Mouse (Mus musculus) forebrain, embryonic 15.5 days (tissue): ENCODE results near the gene Pax5. TPM values are rescaled to one million over a fixed set of nuclear protein-coding genes. Genes with fewer than 3 reads are reported as not detected.

ENCODE experiments used
- ATAC-seq: fragments of 200-750 bp; cut with Nextera tagmentation; replicated peaks from 2 replicates; pipeline ENCODE4 v1.8.0; 2017; ENCODE audit warnings: mild to moderate bottlenecking, moderate TSS enrichment, moderate library complexity
- H3K27ac ChIP-seq: fragments of 300-500 bp; sonication (generic); replicated peaks from 2 replicates; pipeline ENCODE4 v1.5.1; 2015; ENCODE audit warnings: mild to moderate bottlenecking, inconsistent platforms
- H3K27me3 ChIP-seq: fragments of 300-500 bp; sonication (generic); 2 replicates; pipeline ENCODE4 v1.6.1; 2015; ENCODE audit warnings: inconsistent platforms
- H3K36me3 ChIP-seq: fragments of 300-500 bp; sonication (generic); 2 replicates; pipeline ENCODE4 v1.6.1; 2015; ENCODE audit warnings: mild to moderate bottlenecking, inconsistent platforms
- H3K4me1 ChIP-seq: fragments of 300-500 bp; sonication (generic); 2 replicates; pipeline ENCODE4 v1.6.1; 2015; ENCODE audit warnings: inconsistent platforms
- H3K4me2 ChIP-seq: fragments of 300-500 bp; sonication (generic); replicated peaks from 2 replicates; pipeline ENCODE4 v1.6.1; 2015; ENCODE audit warnings: mild to moderate bottlenecking, inconsistent platforms
- H3K4me3 ChIP-seq: fragments of 300-500 bp; sonication (generic); 2 replicates; pipeline ENCODE4 v1.5.1; 2015; ENCODE audit warnings: mild to moderate bottlenecking, inconsistent platforms
- H3K9ac ChIP-seq: fragments of 300-500 bp; sonication (generic); replicated peaks from 2 replicates; pipeline ENCODE4 v1.6.1; 2015; ENCODE audit warnings: mild to moderate bottlenecking, inconsistent platforms
- H3K9me3 ChIP-seq: fragments of 300-500 bp; sonication (generic); 2 replicates; pipeline ENCODE4 v1.6.1; 2016; ENCODE audit warnings: inconsistent platforms
- WGBS: fragments of 180-500 bp; shearing (Covaris S2); methylation state at CpG from one replicate; pipeline ENCODE4 v1.1.7; 2015; ENCODE audit warnings: mixed read lengths; 5-methylcytosine and 5-hydroxymethylcytosine counted together
- polyA plus RNA-seq: library from polyadenylated mRNA; unstranded; fragments of >200 nt; fragmentation: Nextera tagmentation; extraction: Ambion mirVana; gene quantifications from 2 replicates; pipeline ENCODE4 v1.2.1, GENCODE M21; 2015

Gene Pax5
- polyA plus RNA-seq, 1 experiment from 2014 or later: 0.22 TPM

- Histone ChIP-seq H3K4me3 (no peak overlapping the region), H3K4me1 (peaks cover 6% of the 10 kb centered on the region; the same call in 1 of the 2 replicates), H3K9me3 (no peaks in the 10 kb centered on the region), H3K4me2 (no peak overlapping the region), H3K27me3 (0 out of 2 replicates have a peak, but pooled peaks cover 3% of the 10 kb centered on the region), H3K36me3 (no peaks in the 10 kb centered on the region), H3K27ac (no peak overlapping the region), H3K9ac (no peak overlapping the region)
- no peak for ATAC-seq
- 25% methylated on average over 12 of the region's 12 CpGs for WGBS
Measured at GRCm38 (mm10) chr4:44641831-44642587, 68.3 kb downstream of the Pax5 start.

- Histone ChIP-seq H3K27me3 (0 out of 2 replicates have a peak, but pooled peaks cover 3% of the 10 kb centered on the region), H3K9ac (no peak overlapping the region), H3K9me3 (no peaks in the 10 kb centered on the region), H3K4me2 (no peak overlapping the region), H3K4me1 (peaks cover 7% of the 10 kb centered on the region; the same call in 1 of the 2 replicates), H3K36me3 (no peaks in the 10 kb centered on the region), H3K27ac (no peak overlapping the region), H3K4me3 (no peak overlapping the region)
- WGBS: 88% methylated on average over 3 of the region's 3 CpGs
- ATAC-seq: no peak
Measured at GRCm38 (mm10) chr4:44635618-44636017, 74.7 kb downstream of the Pax5 start.

GRCm38 (mm10) chr4:44633694-44634524 lies 76.4 kb downstream of the Pax5 start:
- WGBS: 14% methylated on average over 12 of the region's 12 CpGs
- ATAC-seq: no peak; the same call in 1 of the 2 replicates
- Histone ChIP-seq H3K9ac (no peak overlapping the region), H3K4me2 (no peak overlapping the region), H3K4me3 (no peak overlapping the region), H3K27me3 (0 out of 2 replicates have a peak, but pooled peaks cover 3% of the 10 kb centered on the region), H3K4me1 (peaks cover 7% of the 10 kb centered on the region; the same call in 1 of the 2 replicates), H3K9me3 (no peaks in the 10 kb centered on the region), H3K27ac (no peak overlapping the region), H3K36me3 (no peaks in the 10 kb centered on the region)

GRCm38 (mm10) chr4:44630059-44630458 lies 80.2 kb downstream of the Pax5 start:
- Histone ChIP-seq H3K27ac (no peak overlapping the region), H3K27me3 (no peaks in the 10 kb centered on the region), H3K36me3 (no peaks in the 10 kb centered on the region), H3K9ac (no peak overlapping the region), H3K9me3 (no peaks in the 10 kb centered on the region), H3K4me3 (no peak overlapping the region), H3K4me2 (no peak overlapping the region), H3K4me1 (peaks cover 7% of the 10 kb centered on the region; the same call in 1 of the 2 replicates)
- 75% methylated on average over 6 of the region's 6 CpGs for WGBS
- no peak for ATAC-seq

DNA sequence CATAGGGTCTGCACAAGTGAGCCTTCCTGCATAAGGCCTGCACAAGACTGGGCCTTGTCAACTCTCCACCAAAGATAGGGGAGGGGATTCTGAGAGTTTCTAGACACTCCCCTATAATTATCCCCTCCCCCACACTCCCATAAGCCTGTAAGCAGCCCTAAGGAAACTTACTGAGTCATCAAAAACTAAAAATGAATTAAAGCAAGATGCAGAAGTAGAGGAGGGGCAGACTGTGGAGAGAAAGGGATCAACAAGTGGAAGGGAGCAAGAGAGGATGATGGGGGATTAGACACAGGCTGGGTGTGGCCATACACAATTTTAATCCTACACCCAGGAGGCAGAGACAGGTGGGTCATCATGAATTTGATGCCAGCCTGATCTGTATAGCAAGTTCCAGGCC lies 82.4 kb downstream of the Pax5 start:
- Histone ChIP-seq H3K9ac (no peak overlapping the region), H3K4me3 (no peak overlapping the region), H3K27me3 (no peaks in the 10 kb centered on the region), H3K9me3 (no peaks in the 10 kb centered on the region), H3K4me2 (no peak overlapping the region), H3K27ac (no peak overlapping the region), H3K4me1 (no peaks in the 10 kb centered on the region), H3K36me3 (no peaks in the 10 kb centered on the region)
- no peak for ATAC-seq

DNA sequence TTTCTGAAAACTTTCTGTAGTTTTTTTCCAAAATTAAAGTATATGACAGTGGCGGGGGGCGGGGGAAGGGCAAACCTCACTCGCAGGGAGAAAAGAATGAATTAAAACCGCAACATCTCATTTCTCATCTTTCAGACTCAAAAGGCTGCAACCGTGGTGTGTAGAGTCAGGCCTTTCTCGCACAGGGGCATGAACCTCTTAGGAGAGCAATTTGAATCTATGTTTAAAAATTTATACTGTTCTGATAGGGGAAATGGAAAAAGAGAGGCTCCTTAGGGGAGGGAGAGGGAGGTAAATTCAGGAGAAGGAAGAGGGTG lies 85.2 kb downstream of the Pax5 start:
- 89% methylated on average over 6 of the region's 6 CpGs for WGBS
- H3K9ac ChIP-seq: no peak overlapping the region
- no peak for ATAC-seq
- no peak overlapping the region for H3K4me3 ChIP-seq
- no peaks in the 10 kb centered on the region for H3K4me1 ChIP-seq
- H3K4me2 ChIP-seq: no peak overlapping the region
- no peak overlapping the region for H3K27ac ChIP-seq
- H3K36me3 ChIP-seq: no peaks in the 10 kb centered on the region
- H3K9me3 ChIP-seq: no peaks in the 10 kb centered on the region
- H3K27me3 ChIP-seq: no peaks in the 10 kb centered on the region

- H3K9me3 ChIP-seq: no peaks in the 10 kb centered on the region
- no peaks in the 10 kb centered on the region for H3K4me1 ChIP-seq
- no peak for ATAC-seq
- H3K36me3 ChIP-seq: no peaks in the 10 kb centered on the region
- no peak overlapping the region for H3K4me3 ChIP-seq
- H3K27ac ChIP-seq: no peak overlapping the region
- H3K27me3 ChIP-seq: no peaks in the 10 kb centered on the region
- no peak overlapping the region for H3K9ac ChIP-seq
- H3K4me2 ChIP-seq: no peak overlapping the region
- WGBS: 91% methylated on average over 12 of the region's 12 CpGs
Measured at GRCm38 (mm10) chr4:44624232-44625107, 85.8 kb downstream of the Pax5 start.

- H3K36me3 ChIP-seq: no peaks in the 10 kb centered on the region
- no peak for ATAC-seq
- 86% methylated on average over 5 of the region's 5 CpGs for WGBS
Measured at GRCm38 (mm10) chr4:44623435-44623727, 86.9 kb downstream of the Pax5 start.

DNA sequence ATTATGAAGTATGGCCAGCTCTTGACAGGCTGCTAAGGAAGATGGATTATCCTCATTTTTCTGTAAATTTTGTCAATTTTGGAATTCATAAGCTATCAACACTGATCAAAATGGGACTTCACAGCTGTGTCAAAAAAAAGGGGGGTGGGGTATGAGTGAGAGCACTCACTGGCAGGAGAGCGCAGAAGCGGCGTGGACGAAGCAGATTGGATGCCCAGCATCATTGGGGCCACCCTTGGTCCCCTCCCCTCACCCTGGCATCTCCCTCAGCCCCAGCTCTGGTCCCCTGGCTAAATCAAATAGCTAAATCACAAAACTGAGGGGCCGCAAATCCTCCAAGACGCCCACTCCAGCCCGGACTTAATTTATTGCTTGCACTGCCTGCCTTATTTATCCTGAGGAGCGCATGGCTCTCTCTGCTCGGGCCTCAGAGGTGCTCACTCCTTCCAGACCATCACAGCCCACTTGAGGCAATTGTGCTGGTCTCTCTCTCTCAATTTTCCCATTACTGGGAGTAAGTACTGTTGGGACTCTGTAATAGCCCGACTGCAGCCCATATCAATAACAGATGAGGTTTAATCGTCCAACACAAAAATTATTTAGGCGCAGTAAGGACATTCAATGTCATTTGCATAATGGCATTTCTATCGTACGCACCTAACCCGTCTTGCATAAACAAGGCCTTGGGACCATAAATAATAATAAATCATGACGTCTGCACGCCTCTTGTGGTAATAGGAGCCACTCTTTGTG lies 87.4 kb downstream of the Pax5 start:
- 84% methylated on average over 17 of the region's 17 CpGs for WGBS
- ATAC-seq: no peak
- no peak overlapping the region for H3K4me3 ChIP-seq
- no peak overlapping the region for H3K27ac ChIP-seq
- no peak overlapping the region for H3K9ac ChIP-seq
- H3K36me3 ChIP-seq: no peaks in the 10 kb centered on the region
- no peaks in the 10 kb centered on the region for H3K27me3 ChIP-seq
- no peak overlapping the region for H3K4me2 ChIP-seq
- no peaks in the 10 kb centered on the region for H3K9me3 ChIP-seq
- no peaks in the 10 kb centered on the region for H3K4me1 ChIP-seq

More at GRCm38 (mm10) chr4:44623435-44623727, 86.9 kb downstream of the Pax5 start:
- no peak overlapping the region for H3K9ac ChIP-seq
- no peak overlapping the region for H3K4me2 ChIP-seq
- no peak overlapping the region for H3K27ac ChIP-seq
- H3K4me3 ChIP-seq: no peak overlapping the region
- no peaks in the 10 kb centered on the region for H3K9me3 ChIP-seq
- no peaks in the 10 kb centered on the region for H3K27me3 ChIP-seq
- no peaks in the 10 kb centered on the region for H3K4me1 ChIP-seq

DNA sequence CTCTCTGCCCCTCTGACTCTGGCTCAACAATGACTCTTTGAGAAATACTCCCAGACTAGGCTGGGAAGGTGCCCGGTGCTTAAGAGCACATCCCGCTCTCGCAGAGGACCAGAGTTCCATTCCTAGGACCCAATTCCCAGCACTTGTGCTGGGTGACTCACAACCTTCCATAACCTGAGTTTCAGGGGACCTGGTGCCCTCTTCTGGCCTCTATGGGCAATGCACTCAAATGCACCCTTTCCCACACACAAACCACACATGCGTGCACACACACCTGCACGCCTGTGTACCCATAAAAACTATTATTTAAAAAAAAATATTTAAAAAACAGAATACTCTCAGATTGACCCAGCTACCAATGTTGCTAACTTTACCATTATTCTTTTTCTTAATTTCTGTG lies 90.0 kb downstream of the Pax5 start:
- Histone ChIP-seq H3K27me3 (no peaks in the 10 kb centered on the region), H3K9me3 (no peaks in the 10 kb centered on the region), H3K4me3 (no peak overlapping the region), H3K4me2 (no peak overlapping the region), H3K9ac (no peak overlapping the region), H3K4me1 (no peaks in the 10 kb centered on the region), H3K27ac (no peak overlapping the region), H3K36me3 (no peaks in the 10 kb centered on the region)
- ATAC-seq: no peak
- WGBS: 96% methylated on average over 5 of the region's 5 CpGs

GRCm38 (mm10) chr4:44614066-44614667 lies 96.1 kb downstream of the Pax5 start:
- H3K4me3 ChIP-seq: no peak overlapping the region
- H3K9ac ChIP-seq: no peak overlapping the region
- no peak for ATAC-seq
- WGBS: 90% methylated on average over 8 of the region's 8 CpGs
- H3K27me3 ChIP-seq: no peaks in the 10 kb centered on the region
- no peaks in the 10 kb centered on the region for H3K9me3 ChIP-seq
- H3K27ac ChIP-seq: no peak overlapping the region
- H3K4me1 ChIP-seq: no peaks in the 10 kb centered on the region
- H3K4me2 ChIP-seq: no peak overlapping the region
- no peaks in the 10 kb centered on the region for H3K36me3 ChIP-seq
